Mouse (Mus musculus) embryonic facial prominence, embryonic 13.5 days (tissue): ENCODE results near the gene Tekt4. TPM values are rescaled to one million over a fixed set of nuclear protein-coding genes. Genes with fewer than 3 reads are reported as not detected.
A peak's percentile ranks its signal among the peaks of the same experiment; 100 is the strongest.

Source experiments
- ATAC-seq: fragments of 200-750 bp; cut with Nextera tagmentation; 2 replicates; pipeline ENCODE4 v1.8.0; 2017; ENCODE audit warnings: low read depth; ENCODE audit not compliant: insufficient number of reproducible peaks, insufficient read depth, low FRiP score, low TSS enrichment
- H3K27ac ChIP-seq: fragments of 300-500 bp; sonication (generic); 2 replicates; pipeline ENCODE4 v1.5.1; 2015; ENCODE audit warnings: moderate library complexity, mild to moderate bottlenecking, inconsistent platforms
- H3K27me3 ChIP-seq: fragments of 300-500 bp; sonication (generic); 2 replicates; pipeline ENCODE4 v1.6.1; 2015; ENCODE audit warnings: mild to moderate bottlenecking, inconsistent platforms
- H3K36me3 ChIP-seq: fragments of 300-500 bp; sonication (generic); 2 replicates; pipeline ENCODE4 v1.6.1; 2015; ENCODE audit warnings: mild to moderate bottlenecking, inconsistent platforms
- H3K4me1 ChIP-seq: fragments of 300-500 bp; sonication (generic); 2 replicates; pipeline ENCODE4 v1.6.1; 2015; ENCODE audit warnings: inconsistent platforms
- H3K4me2 ChIP-seq: fragments of 300-500 bp; sonication (generic); 2 replicates; pipeline ENCODE4 v1.6.1; 2015; ENCODE audit warnings: moderate library complexity, mild to moderate bottlenecking, inconsistent platforms
- H3K4me3 ChIP-seq: fragments of 300-500 bp; sonication (generic); 2 replicates; pipeline ENCODE4 v1.5.1; 2015; ENCODE audit warnings: mild to moderate bottlenecking, inconsistent platforms
- H3K9ac ChIP-seq: fragments of 300-500 bp; sonication (generic); 2 replicates; pipeline ENCODE4 v1.6.1; 2015; ENCODE audit warnings: mild to moderate bottlenecking, inconsistent platforms
- H3K9me3 ChIP-seq: fragments of 300-500 bp; sonication (generic); 2 replicates; pipeline ENCODE4 v1.6.1; 2016; ENCODE audit warnings: inconsistent platforms
- WGBS: fragments of 180-500 bp; shearing (Covaris S2); methylation state at CpG from one replicate; pipeline ENCODE4 v1.1.7; 2015; ENCODE audit warnings: mixed read lengths; 5-methylcytosine and 5-hydroxymethylcytosine counted together
- polyA plus RNA-seq: library from polyadenylated mRNA; unstranded; fragments of >200 nt; fragmentation: Nextera tagmentation; extraction: Ambion mirVana; gene quantifications from 2 replicates; pipeline ENCODE4 v1.2.1, GENCODE M21; 2015

Gene Tekt4
- polyA plus RNA-seq, 1 experiment from 2014 or later, result not detected

- Histone ChIP-seq H3K4me3 (no peak overlapping the region), H3K9ac (no peak overlapping the region; the same call in 1 of the 2 replicates)
Measured at GRCm38 (mm10) chr17:25462236-25462875, 7.9 kb downstream of the Tekt4 start.

GRCm38 (mm10) chr17:25463326-25463945 lies 9.0 kb downstream of the Tekt4 start:
- no peak for ATAC-seq
- H3K4me2 ChIP-seq, result no peak overlapping the region
- H3K36me3 ChIP-seq, result no peaks in the 10 kb centered on the region
- H3K4me1 ChIP-seq, result peaks cover 13% of the 10 kb centered on the region
- WGBS, result 54% methylated on average over 4 of the region's 4 CpGs
- no peak overlapping the region for H3K4me3 ChIP-seq
- no peak overlapping the region for H3K27ac ChIP-seq
- H3K27me3 ChIP-seq, result no peaks in the 10 kb centered on the region
- H3K9ac ChIP-seq, result no peak overlapping the region
- H3K9me3 ChIP-seq, result no peaks in the 10 kb centered on the region

More at GRCm38 (mm10) chr17:25462236-25462875, 7.9 kb downstream of the Tekt4 start:
- Histone ChIP-seq H3K36me3 (no peaks in the 10 kb centered on the region), H3K27me3 (no peaks in the 10 kb centered on the region), H3K4me2 (no peak overlapping the region), H3K27ac (no peak overlapping the region), H3K4me1 (peaks cover 13% of the 10 kb centered on the region), H3K9me3 (no peaks in the 10 kb centered on the region)
- WGBS, result 26% methylated on average over 9 of the region's 9 CpGs
- 0 out of 2 replicates have a peak, but pooled peaks have one; percentile 43 for ATAC-seq

- 87% methylated on average over 4 of the region's 4 CpGs for WGBS
- no peaks in the 10 kb centered on the region for H3K36me3 ChIP-seq
- H3K4me2 ChIP-seq, result no peak overlapping the region
- ATAC-seq, result no peak
- no peak overlapping the region for H3K9ac ChIP-seq
- no peak overlapping the region for H3K27ac ChIP-seq
- H3K4me1 ChIP-seq, result peaks cover 13% of the 10 kb centered on the region
- H3K27me3 ChIP-seq, result no peaks in the 10 kb centered on the region
- H3K9me3 ChIP-seq, result no peaks in the 10 kb centered on the region
- no peak overlapping the region for H3K4me3 ChIP-seq
Measured at GRCm38 (mm10) chr17:25464091-25464490, 9.7 kb downstream of the Tekt4 start.

GRCm38 (mm10) chr17:25466257-25466656 lies 11.8 kb downstream of the Tekt4 start:
- Histone ChIP-seq H3K4me3 (no peak overlapping the region), H3K27me3 (peaks cover 6% of the 10 kb centered on the region)
- 83% methylated on average over 2 of the region's 2 CpGs for WGBS

GRCm38 (mm10) chr17:25467781-25468180 lies 13.4 kb downstream of the Tekt4 start:
- Histone ChIP-seq H3K4me1 (peaks cover 2% of the 10 kb centered on the region), H3K4me2 (no peak overlapping the region), H3K27ac (no peak overlapping the region), H3K36me3 (no peaks in the 10 kb centered on the region), H3K4me3 (no peak overlapping the region), H3K27me3 (peaks cover 20% of the 10 kb centered on the region), H3K9me3 (no peaks in the 10 kb centered on the region), H3K9ac (no peak overlapping the region)
- no peak for ATAC-seq
- 73% methylated on average over 6 of the region's 6 CpGs for WGBS

More at GRCm38 (mm10) chr17:25466257-25466656, 11.8 kb downstream of the Tekt4 start:
- Histone ChIP-seq H3K9ac (no peak overlapping the region), H3K27ac (no peak overlapping the region), H3K4me2 (no peak overlapping the region), H3K4me1 (peaks cover 13% of the 10 kb centered on the region), H3K9me3 (no peaks in the 10 kb centered on the region), H3K36me3 (no peaks in the 10 kb centered on the region)
- ATAC-seq, result no peak

- Histone ChIP-seq H3K9me3 (no peaks in the 10 kb centered on the region), H3K4me2 (no peak overlapping the region), H3K36me3 (no peaks in the 10 kb centered on the region), H3K4me3 (no peak overlapping the region), H3K4me1 (no peaks in the 10 kb centered on the region; the same call in 1 of the 2 replicates), H3K27me3 (peaks cover 25% of the 10 kb centered on the region), H3K27ac (no peak overlapping the region), H3K9ac (no peak overlapping the region)
- ATAC-seq, result no peak
- 76% methylated on average over 6 of the region's 6 CpGs for WGBS
Measured at GRCm38 (mm10) chr17:25468301-25468700, 13.9 kb downstream of the Tekt4 start.

GRCm38 (mm10) chr17:25469798-25470197 lies 15.4 kb downstream of the Tekt4 start:
- ATAC-seq, result 0 out of 2 replicates have a peak, but pooled peaks have one; percentile 56
- Histone ChIP-seq H3K36me3 (no peaks in the 10 kb centered on the region), H3K9ac (no peak overlapping the region), H3K27me3 (peaks cover 37% of the 10 kb centered on the region), H3K4me2 (no peak overlapping the region), H3K4me3 (no peak overlapping the region), H3K9me3 (no peaks in the 10 kb centered on the region), H3K27ac (no peak overlapping the region), H3K4me1 (peaks cover 10% of the 10 kb centered on the region)
- 29% methylated on average over 8 of the region's 8 CpGs for WGBS

GRCm38 (mm10) chr17:25471418-25471817 lies 17.0 kb downstream of the Tekt4 start:
- no peak for ATAC-seq
- WGBS, result 53% methylated on average over 8 of the region's 8 CpGs
- Histone ChIP-seq H3K9me3 (no peaks in the 10 kb centered on the region), H3K4me1 (peaks cover 17% of the 10 kb centered on the region), H3K4me2 (no peak overlapping the region), H3K36me3 (no peaks in the 10 kb centered on the region), H3K27me3 (peaks cover 47% of the 10 kb centered on the region), H3K9ac (no peak overlapping the region), H3K27ac (no peak overlapping the region), H3K4me3 (no peak overlapping the region)

- Histone ChIP-seq H3K9ac (no peak overlapping the region), H3K9me3 (no peaks in the 10 kb centered on the region), H3K4me2 (no peak overlapping the region), H3K4me3 (no peak overlapping the region), H3K27ac (no peak overlapping the region), H3K36me3 (no peaks in the 10 kb centered on the region), H3K27me3 (peaks cover 47% of the 10 kb centered on the region), H3K4me1 (peaks cover 17% of the 10 kb centered on the region)
- ATAC-seq, result no peak
- 49% methylated on average over 14 of the region's 14 CpGs for WGBS
Measured at GRCm38 (mm10) chr17:25472044-25472443, 17.6 kb downstream of the Tekt4 start.

GRCm38 (mm10) chr17:25474330-25475077 lies 20.1 kb downstream of the Tekt4 start:
- ATAC-seq, result peak; percentile 53; the same call in 1 of the 2 replicates
- Histone ChIP-seq H3K4me3 (peak overlapping the region; percentile 45), H3K27ac (no peak overlapping the region), H3K27me3 (peaks cover 55% of the 10 kb centered on the region), H3K4me1 (peaks cover 17% of the 10 kb centered on the region), H3K4me2 (peak overlapping the region; percentile 79), H3K9ac (peak overlapping the region; percentile 71), H3K36me3 (no peaks in the 10 kb centered on the region), H3K9me3 (no peaks in the 10 kb centered on the region)
- WGBS, result 2% methylated on average over 38 of the region's 38 CpGs

GRCm38 (mm10) chr17:25475946-25476744 lies 21.7 kb downstream of the Tekt4 start:
- Histone ChIP-seq H3K4me3 (no peak overlapping the region), H3K36me3 (no peaks in the 10 kb centered on the region), H3K9me3 (no peaks in the 10 kb centered on the region), H3K27ac (no peak overlapping the region), H3K27me3 (peaks cover 61% of the 10 kb centered on the region), H3K9ac (no peak overlapping the region), H3K4me2 (no peak overlapping the region), H3K4me1 (peaks cover 17% of the 10 kb centered on the region)
- ATAC-seq, result no peak
- WGBS, result 39% methylated on average over 19 of the region's 19 CpGs
